Mouse (Mus musculus) brain, embryonic 14.5 days (tissue): ENCODE data around the gene Gm17490.

Source experiments
- CTCF ChIP-seq: fragments of 200-500 bp; IDR thresholded peaks from 2 replicates; pipeline ENCODE4 v1.5.1; 2012; ENCODE audit warnings: inconsistent platforms, mild to moderate bottlenecking, moderate library complexity, borderline replicate concordance; ENCODE audit not compliant: insufficient read depth, insufficient read length; ENCODE audit errors: extremely low read depth
- POLR2A ChIP-seq: fragments of 200-500 bp; IDR thresholded peaks from 2 replicates; pipeline ENCODE4 v1.6.1; 2012; ENCODE audit warnings: mild to moderate bottlenecking, inconsistent platforms, borderline replicate concordance; ENCODE audit not compliant: poor library complexity, insufficient read depth, insufficient read length, severe bottlenecking; ENCODE audit errors: extremely low read depth

DNA sequence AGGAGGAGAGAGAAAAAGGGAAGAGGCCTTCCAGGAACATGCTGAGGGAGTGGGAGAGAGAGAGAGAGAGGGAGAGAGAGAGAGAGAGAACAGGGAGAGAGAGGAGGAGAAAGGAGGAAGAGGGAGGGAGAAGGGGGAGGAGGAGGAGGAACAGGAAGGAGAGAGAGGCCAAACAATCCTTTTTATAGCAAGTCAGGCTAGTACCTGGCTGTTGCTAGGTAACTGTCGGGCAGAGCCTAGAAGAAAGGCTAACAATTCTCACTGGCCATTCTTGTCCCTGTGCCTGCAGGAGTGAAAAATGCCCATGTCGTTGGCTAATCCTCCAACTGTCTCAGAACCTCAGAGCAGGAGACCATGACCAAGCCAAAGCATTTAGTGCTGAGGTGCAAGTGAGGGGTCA is 33.2 kb upstream of the Gm17490 start:
- no peak for TF ChIP-seq POLR2A
- TF ChIP-seq CTCF = no peak
